Mouse (Mus musculus): ENCODE data around the gene Gpr107.

GRCm38 (mm10) chr2:31172001-31172400, 19.9 kb downstream of the Gpr107 start:
- TF ChIP-seq CTCF (IDR thresholded peaks at IDR 0.05; ENCODE audit: low read depth, low read length) (no peak), POLR2A (IDR thresholded peaks at IDR 0.05; ENCODE audit: extremely low read depth, insufficient read depth, low read length) (no peak)

Data from liver, adult 2 months (tissue).